Mouse (Mus musculus) C2C12 (cell line): Measurements from ENCODE around the gene Tgfbr2.

Experiments
- CEBPB ChIP-seq: IDR thresholded peaks from one replicate; pipeline ENCODE4 v1.6.1; 2011; ENCODE audit warnings: low read depth, mild to moderate bottlenecking, control low read depth, moderate library complexity
- CTCF ChIP-seq: IDR thresholded peaks from one replicate; pipeline ENCODE4 v1.5.1; 2011; ENCODE audit not compliant: control insufficient read depth, insufficient read depth, insufficient read length
- FOSL1 ChIP-seq: IDR thresholded peaks from one replicate; pipeline ENCODE4 v1.8.0; 2011; ENCODE audit warnings: mild to moderate bottlenecking, low read length; ENCODE audit not compliant: poor library complexity, insufficient read depth, severe bottlenecking
- MAX ChIP-seq: IDR thresholded peaks from one replicate; pipeline ENCODE4 v1.6.1; 2011; ENCODE audit warnings: mild to moderate bottlenecking, control low read depth
- MYOD1 ChIP-seq: IDR thresholded peaks from one replicate; pipeline ENCODE4 v1.6.1; 2011; ENCODE audit warnings: low read depth; ENCODE audit not compliant: control insufficient read depth, insufficient read length
- MYOG ChIP-seq: IDR thresholded peaks from one replicate; pipeline ENCODE4 v1.6.1; 2011; ENCODE audit not compliant: control insufficient read depth, insufficient read length; ENCODE audit errors: extremely low read depth
- USF1 ChIP-seq: IDR thresholded peaks from one replicate; pipeline ENCODE4 v1.6.1; 2011; ENCODE audit warnings: low read depth, mild to moderate bottlenecking, control low read depth, moderate library complexity

DNA sequence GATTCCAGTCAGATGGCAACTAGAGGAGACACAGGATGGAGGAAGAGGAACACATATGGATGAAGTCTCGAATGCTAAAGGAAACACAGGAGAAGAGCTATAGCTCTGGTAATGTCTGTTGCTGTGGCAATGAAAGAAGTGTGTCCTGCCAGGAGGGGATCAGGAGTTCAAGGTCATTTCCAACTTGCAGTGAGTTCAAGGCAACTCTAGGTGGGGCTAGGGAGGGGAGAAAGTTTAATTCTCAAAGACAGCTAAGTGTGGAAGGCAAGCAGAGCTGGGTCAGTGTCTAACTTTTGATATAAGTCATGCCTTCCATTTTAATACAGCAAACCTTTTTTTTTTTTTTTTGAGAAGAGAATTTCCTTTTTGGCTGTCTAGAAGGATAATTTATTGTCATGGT lies 125.2 kb downstream of the Tgfbr2 start:
- no peak for TF ChIP-seq CTCF
- no peak for TF ChIP-seq USF1
- no peak for TF ChIP-seq MAX
- TF ChIP-seq CEBPB = no peak
- no peak for TF ChIP-seq MYOD1
- no peak for TF ChIP-seq MYOG
- TF ChIP-seq FOSL1 = no peak
